Mouse (Mus musculus): Measurements from ENCODE around the gene Psme1. TPM values are rescaled to one million over a fixed set of nuclear protein-coding genes. Genes with fewer than 3 reads are reported as not detected.

Gene Psme1
- polyA plus RNA-seq, 1 experiment from 2014 or later: 217 TPM

- Histone ChIP-seq H3K9ac (ENCODE audit: low read depth, low read length) (peak within 1 kb of the TSS; percentile 88), H3K27me3 (replicated peaks; ENCODE audit: control insufficient read depth, insufficient read depth, low read length) (no peaks in the 10 kb centered on the region), H3K4me3 (ENCODE audit: low read length) (peak within 1 kb of the TSS; percentile 84), H3K4me1 (ENCODE audit: control insufficient read depth, insufficient read depth, low read length) (peaks cover 19% of the 10 kb centered on the region), H3K4me2 (ENCODE audit: low read depth, low read length) (peak within 1 kb of the TSS; percentile 56), H3K9me3 (ENCODE audit: control insufficient read depth, low read length) (no peaks in the 10 kb centered on the region), H3K36me3 (ENCODE audit: control insufficient read depth, insufficient read depth, low read length) (peaks cover 6% of the 10 kb centered on the region), H3K27ac (ENCODE audit: low read length) (peak within 1 kb of the TSS; percentile 96)
- 0% methylated on average over 22 of the region's 22 CpGs for WGBS
- ATAC-seq: peak; percentile 96
Observed at GRCm38 (mm10) chr14:55590748-55591330, 12.9 kb downstream of the Psme1 start, which contains the start of gene Psme2. TSS of gene Psme2 (minus strand) at chr14:55591113.

- Histone ChIP-seq H3K4me2 (ENCODE audit: low read depth, low read length) (peak within 1 kb of the TSS; percentile 56), H3K9ac (ENCODE audit: low read depth, low read length) (peak within 1 kb of the TSS; percentile 88), H3K36me3 (ENCODE audit: control insufficient read depth, insufficient read depth, low read length) (peaks cover 8% of the 10 kb centered on the region), H3K9me3 (ENCODE audit: control insufficient read depth, low read length) (no peaks in the 10 kb centered on the region), H3K4me1 (ENCODE audit: control insufficient read depth, insufficient read depth, low read length) (peaks cover 19% of the 10 kb centered on the region), H3K4me3 (ENCODE audit: low read length) (peak within 1 kb of the TSS; percentile 84), H3K27me3 (replicated peaks; ENCODE audit: control insufficient read depth, insufficient read depth, low read length) (no peaks in the 10 kb centered on the region), H3K27ac (ENCODE audit: low read length) (peak within 1 kb of the TSS; percentile 96)
- WGBS: under 1% methylated on average over 33 of the region's 33 CpGs
- ATAC-seq: peak; percentile 90
Observed at GRCm38 (mm10) chr14:55591331-55591891, 13.5 kb downstream of the Psme1 start, which contains the start of gene Rnf31. TSS of gene Rnf31 (plus strand) at chr14:55591708.

- peak overlapping the region; percentile 84 for H3K4me3 ChIP-seq (ENCODE audit: low read length)
- no peaks in the 10 kb centered on the region for H3K27me3 ChIP-seq (replicated peaks; ENCODE audit: control insufficient read depth, insufficient read depth, low read length)
- peak overlapping the region; percentile 88 for H3K9ac ChIP-seq (ENCODE audit: low read depth, low read length)
- H3K4me1 ChIP-seq (ENCODE audit: control insufficient read depth, insufficient read depth, low read length): peaks cover 19% of the 10 kb centered on the region
- peak overlapping the region; percentile 56 for H3K4me2 ChIP-seq (ENCODE audit: low read depth, low read length)
- no peaks in the 10 kb centered on the region for H3K9me3 ChIP-seq (ENCODE audit: control insufficient read depth, low read length)
- ATAC-seq: no peak
- 4% methylated on average over 16 of the region's 16 CpGs for WGBS
- peak overlapping the region; percentile 78 for H3K27ac ChIP-seq (ENCODE audit: low read length)
- peaks cover 11% of the 10 kb centered on the region for H3K36me3 ChIP-seq (ENCODE audit: control insufficient read depth, insufficient read depth, low read length)
Observed at GRCm38 (mm10) chr14:55592226-55592625, 14.3 kb downstream of the Psme1 start.

GRCm38 (mm10) chr14:55596036-55596690, 18.2 kb downstream of the Psme1 start:
- Histone ChIP-seq H3K4me3 (ENCODE audit: low read length) (no peak overlapping the region), H3K27me3 (replicated peaks; ENCODE audit: control insufficient read depth, insufficient read depth, low read length) (no peaks in the 10 kb centered on the region), H3K36me3 (ENCODE audit: control insufficient read depth, insufficient read depth, low read length) (peaks cover 29% of the 10 kb centered on the region), H3K4me1 (ENCODE audit: control insufficient read depth, insufficient read depth, low read length) (peaks cover 12% of the 10 kb centered on the region), H3K9me3 (ENCODE audit: control insufficient read depth, low read length) (no peaks in the 10 kb centered on the region), H3K27ac (ENCODE audit: low read length) (no peak overlapping the region), H3K9ac (ENCODE audit: low read depth, low read length) (no peak overlapping the region), H3K4me2 (ENCODE audit: low read depth, low read length) (no peak overlapping the region)
- no peak for ATAC-seq
- 81% methylated on average over 13 of the region's 13 CpGs for WGBS

- Histone ChIP-seq H3K4me3 (ENCODE audit: low read length) (no peak overlapping the region), H3K4me2 (ENCODE audit: low read depth, low read length) (no peak overlapping the region), H3K4me1 (ENCODE audit: control insufficient read depth, insufficient read depth, low read length) (peaks cover 4% of the 10 kb centered on the region; the same call in 1 of the 2 replicates), H3K9ac (ENCODE audit: low read depth, low read length) (no peak overlapping the region), H3K9me3 (ENCODE audit: control insufficient read depth, low read length) (no peaks in the 10 kb centered on the region), H3K36me3 (ENCODE audit: control insufficient read depth, insufficient read depth, low read length) (peaks cover 33% of the 10 kb centered on the region), H3K27ac (ENCODE audit: low read length) (no peak overlapping the region), H3K27me3 (replicated peaks; ENCODE audit: control insufficient read depth, insufficient read depth, low read length) (no peaks in the 10 kb centered on the region)
- 94% methylated on average over 21 of the region's 21 CpGs for WGBS
- ATAC-seq: no peak
Observed at GRCm38 (mm10) chr14:55598521-55599390, 20.8 kb downstream of the Psme1 start.

DNA sequence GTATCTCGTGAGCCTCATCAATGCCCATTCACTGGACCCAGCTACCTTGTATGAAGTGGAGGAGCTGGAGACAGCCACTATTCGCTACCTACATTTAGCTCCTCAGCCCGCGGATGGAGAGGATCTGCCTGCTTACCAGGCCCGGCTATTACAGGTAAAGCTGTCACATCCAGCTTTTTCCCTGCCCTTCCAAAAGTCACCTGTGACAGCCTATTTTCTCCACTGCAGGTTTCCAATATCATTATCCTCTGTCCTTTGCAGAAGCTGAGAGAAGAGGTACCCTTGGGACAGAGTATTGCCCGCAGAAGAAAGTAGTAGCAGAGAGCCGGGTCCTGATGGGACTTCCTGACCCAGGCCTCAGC, 25.3 kb downstream of the Psme1 start, which contains the start of gene Irf9:
Gene Irf9, plus strand, starts transcription at position 301 of the 362 bp plus-strand sequence.
- H3K9me3 ChIP-seq (ENCODE audit: control insufficient read depth, low read length): no peaks in the 10 kb centered on the region
- H3K36me3 ChIP-seq (ENCODE audit: control insufficient read depth, insufficient read depth, low read length): peaks cover 27% of the 10 kb centered on the region
- H3K9ac ChIP-seq (ENCODE audit: low read depth, low read length): peak within 1 kb of the TSS; percentile 70
- peak within 1 kb of the TSS; percentile 48 for H3K4me3 ChIP-seq (ENCODE audit: low read length)
- no peak for ATAC-seq
- no peaks in the 10 kb centered on the region for H3K27me3 ChIP-seq (replicated peaks; ENCODE audit: control insufficient read depth, insufficient read depth, low read length)
- 81% methylated on average over 7 of the region's 7 CpGs for WGBS
- H3K4me1 ChIP-seq (ENCODE audit: control insufficient read depth, insufficient read depth, low read length): peaks cover 8% of the 10 kb centered on the region; the same call in 1 of the 2 replicates
- H3K27ac ChIP-seq (ENCODE audit: low read length): peak within 1 kb of the TSS; percentile 84
- peak within 1 kb of the TSS; percentile 64 for H3K4me2 ChIP-seq (ENCODE audit: low read depth, low read length)

DNA sequence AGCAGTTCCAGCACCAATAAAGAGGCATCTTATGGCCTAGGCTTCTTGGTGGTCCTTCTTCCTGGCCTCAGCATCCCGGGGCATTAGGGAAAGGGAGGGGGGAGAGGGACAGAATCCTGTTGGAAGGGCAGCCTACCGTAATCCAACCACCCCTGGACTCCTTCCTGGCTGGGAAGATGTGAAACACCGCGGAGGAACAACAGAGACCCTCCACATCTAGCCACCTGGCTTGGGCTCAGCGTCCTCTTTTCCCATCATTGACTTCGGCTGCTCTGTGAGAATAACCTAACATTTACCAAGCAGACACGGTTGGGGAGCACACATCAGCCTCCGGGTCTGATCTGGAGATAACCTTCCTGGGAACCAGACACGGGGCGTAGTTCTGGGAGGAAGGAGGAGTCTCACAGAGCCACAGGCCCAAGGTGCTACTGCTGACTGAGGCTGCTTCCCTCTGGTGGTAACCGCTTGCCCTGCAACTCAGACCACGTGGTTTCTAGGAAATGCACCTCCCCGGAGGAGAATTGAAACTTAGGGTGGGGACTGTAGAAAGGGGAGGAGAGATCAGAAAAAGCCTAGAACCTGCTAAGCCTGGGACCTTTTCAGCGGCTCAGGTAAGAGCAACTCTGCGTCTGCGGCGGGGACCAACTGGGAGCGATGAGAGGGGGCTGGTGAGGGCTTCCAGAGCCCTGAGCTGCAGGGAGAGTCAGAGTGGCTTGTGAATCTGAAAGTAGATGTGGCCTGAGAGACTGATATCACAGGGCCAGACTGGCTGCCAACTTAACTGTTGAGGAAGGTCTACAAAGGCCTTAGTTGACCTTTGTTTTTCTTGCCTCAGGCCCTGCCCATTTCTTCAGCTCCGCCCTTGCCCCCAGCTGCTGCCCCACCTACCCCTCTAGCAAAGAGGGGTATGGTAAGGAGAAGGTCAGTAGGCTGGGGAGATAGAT, 26.0 kb downstream of the Psme1 start:
- H3K9me3 ChIP-seq (ENCODE audit: control insufficient read depth, low read length): no peaks in the 10 kb centered on the region
- WGBS: 13% methylated on average over 19 of the region's 19 CpGs
- H3K27ac ChIP-seq (ENCODE audit: low read length): peak overlapping the region; percentile 84
- H3K27me3 ChIP-seq (replicated peaks; ENCODE audit: control insufficient read depth, insufficient read depth, low read length): no peaks in the 10 kb centered on the region
- H3K36me3 ChIP-seq (ENCODE audit: control insufficient read depth, insufficient read depth, low read length): peaks cover 27% of the 10 kb centered on the region
- peaks cover 8% of the 10 kb centered on the region; the same call in 1 of the 2 replicates for H3K4me1 ChIP-seq (ENCODE audit: control insufficient read depth, insufficient read depth, low read length)
- H3K9ac ChIP-seq (ENCODE audit: low read depth, low read length): peak overlapping the region; percentile 70
- ATAC-seq: peak; percentile 95
- H3K4me3 ChIP-seq (ENCODE audit: low read length): peak overlapping the region; percentile 48
- H3K4me2 ChIP-seq (ENCODE audit: low read depth, low read length): peak overlapping the region; percentile 64

DNA sequence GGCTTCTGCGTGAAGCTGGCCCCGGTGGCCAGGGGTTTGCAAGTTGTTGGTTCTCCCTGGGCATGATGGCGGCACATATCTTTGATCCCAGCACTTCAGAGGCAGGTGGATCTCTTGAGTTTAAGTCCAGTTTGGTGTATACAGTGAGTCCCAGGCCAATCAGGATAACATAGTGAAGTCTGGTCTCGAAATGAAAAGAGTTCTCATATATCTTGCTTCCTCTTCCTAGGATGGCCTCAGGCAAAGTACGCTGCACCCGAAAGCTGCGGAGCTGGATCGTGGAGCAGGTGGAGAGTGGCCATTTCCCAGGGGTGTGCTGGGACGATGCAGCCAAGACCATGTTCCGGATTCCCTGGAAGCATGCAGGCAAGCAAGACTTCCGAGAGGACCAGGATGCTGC, 26.9 kb downstream of the Psme1 start:
- Histone ChIP-seq H3K4me1 (ENCODE audit: control insufficient read depth, insufficient read depth, low read length) (peaks cover 8% of the 10 kb centered on the region; the same call in 1 of the 2 replicates), H3K4me3 (ENCODE audit: low read length) (0 out of 2 replicates have a peak overlapping the region, but pooled peaks have one; percentile 0), H3K9me3 (ENCODE audit: control insufficient read depth, low read length) (no peaks in the 10 kb centered on the region), H3K27ac (ENCODE audit: low read length) (no peak overlapping the region), H3K27me3 (replicated peaks; ENCODE audit: control insufficient read depth, insufficient read depth, low read length) (no peaks in the 10 kb centered on the region), H3K4me2 (ENCODE audit: low read depth, low read length) (0 out of 2 replicates have a peak overlapping the region, but pooled peaks have one; percentile 17), H3K36me3 (ENCODE audit: control insufficient read depth, insufficient read depth, low read length) (peaks cover 21% of the 10 kb centered on the region), H3K9ac (ENCODE audit: low read depth, low read length) (no peak overlapping the region)
- ATAC-seq: no peak
- 90% methylated on average over 11 of the region's 11 CpGs for WGBS

All from intestine, embryonic 16.5 days (tissue).